Mouse (Mus musculus) left cerebral cortex, adult 2 months (tissue): ENCODE measurements around the gene Gsap. TPM values are rescaled to one million over a fixed set of nuclear protein-coding genes. Genes with fewer than 3 reads are reported as not detected.
"Not testable (repeated sequence)": the region's sequence is repeated elsewhere in the genome, so short reads cannot be mapped to it uniquely, and the experiment has no call there.

ENCODE experiments used
- DNase-seq, 2 experiments: peaks; one replicate each; pipeline ENCODE4 v3.0.0; 2021 to 2022; ENCODE audit warnings: low spot score in 2 of 2, mixed read lengths in 1 of 2; ENCODE audit errors: extremely low spot score in 1 of 2
- H3K27ac ChIP-seq: fragments of 200-600 bp; 2 replicates; pipeline ENCODE4 v1.8.1; 2022
- H3K4me3 ChIP-seq: fragments of 200-600 bp; 2 replicates; pipeline ENCODE4 v1.8.1; 2022
- CTCF ChIP-seq: fragments of 200-600 bp; IDR thresholded peaks from 2 replicates; pipeline ENCODE4 v1.8.1; 2022; ENCODE audit warnings: antibody characterized with exemption, mild to moderate bottlenecking, moderate library complexity
- intact Hi-C: fragments of 180-260 bp; cut with DNase I; formaldehyde crosslinking; loops from one replicate; pipeline ENCODE4 v1.15.1; 2025
- long read RNA-seq, 2 experiments: library from polyadenylated mRNA; stranded (forward); transcript quantifications; one replicate each; pipeline ENCODE4 v2.0.0; 2021; ENCODE audit warnings: borderline mapping rate in 2 of 2
- total RNA-seq, 2 experiments: library from RNA; stranded (reverse); gene quantifications; 2 replicates each; pipeline ENCODE4 v1.2.3; 2021

Gene Gsap
- total RNA-seq = 1 to 10 TPM; 4.6 to 6.4 TPM
- long read RNA-seq, experiment 1, partial matches to known transcripts = 0 of 9 reads
- long read RNA-seq, experiment 1, other reads (novel, unspliced or antisense) = 6 of 9 reads
- long read RNA-seq, experiment 2, partial matches to known transcripts = 2 of 16 reads
- long read RNA-seq, experiment 2, other reads (novel, unspliced or antisense) = 9 of 16 reads

DNA sequence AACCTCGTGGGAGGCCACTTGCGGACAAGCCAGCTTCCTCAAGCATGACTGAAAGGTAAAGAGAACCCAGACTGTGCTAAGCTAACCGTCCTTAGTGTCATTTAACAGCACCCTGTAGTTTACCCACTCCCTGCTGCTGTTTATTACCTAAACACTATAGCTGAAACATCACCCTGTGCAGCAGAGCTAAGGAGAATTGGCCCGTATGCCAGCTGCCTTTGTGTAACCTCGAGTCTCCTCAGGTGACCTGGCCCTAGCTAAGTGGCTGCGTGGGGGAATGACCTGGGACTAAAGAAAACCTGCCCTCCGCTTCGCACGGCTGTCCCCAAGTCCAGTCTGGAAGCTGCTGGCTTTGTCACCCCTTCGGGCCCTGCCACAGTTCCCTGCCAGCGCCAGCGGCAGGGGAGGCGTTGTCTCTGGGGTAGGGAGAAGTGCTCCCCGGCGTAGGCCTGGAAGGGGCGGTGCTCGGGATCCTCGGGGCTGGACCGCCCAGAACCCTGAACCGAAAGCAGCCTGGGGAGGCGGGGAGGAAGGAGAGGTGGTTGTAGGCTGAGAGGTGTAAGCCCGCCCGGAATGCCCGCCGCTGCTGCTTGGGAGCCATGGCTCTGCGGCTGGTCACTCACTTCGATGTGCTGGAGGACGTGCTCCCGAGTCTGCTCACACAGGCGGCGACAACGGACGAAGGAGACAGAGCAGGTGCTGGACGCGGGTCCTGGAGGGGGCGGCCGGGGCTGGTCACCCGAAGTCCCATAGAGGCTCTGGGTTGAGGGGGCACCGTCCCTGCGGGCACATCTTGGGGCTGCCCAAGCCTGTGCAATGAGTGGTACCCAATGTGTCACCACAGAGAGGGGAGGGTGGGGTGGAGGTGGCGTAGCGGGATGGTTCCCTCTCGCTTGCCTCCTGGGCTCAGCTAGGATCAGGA, at the start of gene Gsap:
Gene Gsap (plus strand): TSS at position 492 of the 922 bp plus-strand sequence.
- intact Hi-C loops = no loop called here
- peak within 1 kb of the TSS; percentile 60 for H3K4me3 ChIP-seq
- no peak for TF ChIP-seq CTCF
- no peak within 1 kb of the TSS; the same call in 1 of the 2 replicates for H3K27ac ChIP-seq
- DNase-seq = peak; percentile 60 to 61

DNA sequence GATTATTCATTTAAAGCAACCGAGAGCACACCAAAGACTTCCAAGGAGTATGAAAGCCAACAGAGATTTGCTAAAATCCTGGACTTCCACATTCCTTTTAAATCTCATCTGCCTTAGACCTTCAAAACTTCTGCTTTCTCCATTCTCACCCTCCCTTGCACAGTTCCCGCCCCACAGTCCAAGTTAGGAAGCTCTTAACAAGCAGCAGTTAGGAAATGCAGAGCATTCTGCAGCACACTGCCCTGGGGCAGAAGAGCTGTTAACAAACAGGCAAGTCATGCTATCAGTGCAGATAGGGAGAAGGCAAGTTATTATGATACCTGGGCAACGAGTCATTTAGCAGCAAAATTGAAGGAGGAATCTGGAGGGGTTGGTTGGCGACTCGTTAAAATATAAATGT, 49.5 kb upstream of the Gsap start:
- intact Hi-C loops = loop anchor here (5.0 kb wide), 1 partner anchor 124 kb away; no protein-coding TSS in a partner anchor
- H3K4me3 ChIP-seq = no peak overlapping the region
- H3K27ac ChIP-seq = no peak overlapping the region
- DNase-seq = no peak
- TF ChIP-seq CTCF = no peak

DNA sequence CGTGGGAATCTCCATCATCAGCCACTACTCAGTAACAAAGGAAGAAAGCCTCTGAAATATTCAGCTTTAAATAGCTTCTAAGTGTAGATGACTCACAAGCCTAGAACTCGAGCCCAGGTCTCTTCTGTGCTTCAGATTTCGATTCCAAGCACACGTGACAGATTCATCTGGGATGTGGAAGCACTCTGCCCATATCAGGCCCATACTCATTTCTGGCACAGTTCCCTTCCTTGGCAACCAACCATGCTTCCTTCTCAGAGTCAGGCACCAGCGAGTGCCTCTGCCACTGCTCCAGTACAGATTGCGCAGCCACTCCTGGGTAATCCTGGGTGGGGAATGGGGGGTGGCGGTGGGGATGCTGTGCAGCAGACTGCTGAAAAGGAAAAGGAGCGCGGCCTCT, 46.5 kb upstream of the Gsap start:
- peak; percentile 62 to 66 for DNase-seq

GRCm38 (mm10) chr5:21141133-21141551, 44.9 kb upstream of the Gsap start:
- H3K27ac ChIP-seq, DNase-seq, H3K4me3 ChIP-seq, intact Hi-C loops: not testable (repeated sequence)
- peak; percentile 33 for TF ChIP-seq CTCF

More for the DNA sequence above, 46.5 kb upstream of the Gsap start:
- TF ChIP-seq CTCF = no peak
- Histone ChIP-seq H3K4me3 (no peak overlapping the region), H3K27ac (no peak overlapping the region)
- intact Hi-C loops = loop anchor here (2.0 to 5.0 kb wide), 2 partner anchors 85 to 127 kb away; partner anchors contain the start of gene Ptpn12

- no peak overlapping the region for H3K27ac ChIP-seq
- DNase-seq = no peak
- no peak overlapping the region for H3K4me3 ChIP-seq
- no peak for TF ChIP-seq CTCF
- intact Hi-C loops = no loop called here
Measured at GRCm38 (mm10) chr5:21141626-21142025, 44.4 kb upstream of the Gsap start.

GRCm38 (mm10) chr5:21143032-21143431, 43.0 kb upstream of the Gsap start:
- TF ChIP-seq CTCF = no peak
- no peak for DNase-seq
- Histone ChIP-seq H3K4me3 (no peak overlapping the region), H3K27ac (no peak overlapping the region)
- intact Hi-C loops = no loop called here

- DNase-seq = no peak
- no peak for TF ChIP-seq CTCF
- no peak overlapping the region for H3K4me3 ChIP-seq
- H3K27ac ChIP-seq = no peak overlapping the region
- intact Hi-C loops = no loop called here
Measured at GRCm38 (mm10) chr5:21144506-21145169, 41.4 kb upstream of the Gsap start.

GRCm38 (mm10) chr5:21148358-21148757, 37.7 kb upstream of the Gsap start:
- Histone ChIP-seq H3K4me3 (no peak overlapping the region), H3K27ac (no peak overlapping the region)
- intact Hi-C loops = no loop called here
- no peak for TF ChIP-seq CTCF
- DNase-seq = no peak

GRCm38 (mm10) chr5:21153672-21154071, 32.4 kb upstream of the Gsap start:
- no peak; the same call in 1 of the 2 replicates for TF ChIP-seq CTCF
- intact Hi-C loops = no loop called here
- Histone ChIP-seq H3K27ac (no peak overlapping the region), H3K4me3 (no peak overlapping the region)
- DNase-seq = no peak

GRCm38 (mm10) chr5:21156770-21157169, 29.3 kb upstream of the Gsap start:
- intact Hi-C loops = no loop called here
- Histone ChIP-seq H3K27ac (no peak overlapping the region), H3K4me3 (no peak overlapping the region)
- DNase-seq = no peak
- no peak for TF ChIP-seq CTCF

DNA sequence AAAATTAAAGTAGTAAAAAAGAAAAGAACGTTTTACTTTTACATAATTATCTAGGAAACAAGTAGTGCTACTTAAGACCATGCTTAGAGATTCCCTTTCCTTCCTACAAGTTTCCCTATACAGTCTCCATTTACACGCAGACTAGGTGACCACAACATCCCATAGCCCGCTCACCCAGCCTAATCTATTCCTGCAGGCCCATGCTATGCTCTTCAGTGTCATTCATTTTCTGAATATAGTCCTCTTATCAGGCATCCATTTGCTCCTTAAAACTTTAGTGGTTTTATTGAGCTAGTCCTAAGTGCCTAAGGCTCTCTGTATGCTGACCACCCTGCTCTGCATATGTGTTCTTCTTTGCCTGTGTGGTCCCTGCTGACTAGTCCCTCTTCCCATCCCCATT, 26.5 kb upstream of the Gsap start:
- no peak for DNase-seq
- Histone ChIP-seq H3K27ac (no peak overlapping the region), H3K4me3 (no peak overlapping the region)
- intact Hi-C loops = no loop called here
- TF ChIP-seq CTCF = no peak

GRCm38 (mm10) chr5:21160781-21161180, 25.3 kb upstream of the Gsap start:
- Histone ChIP-seq H3K4me3 (no peak overlapping the region), H3K27ac (no peak overlapping the region)
- DNase-seq = no peak
- no peak for TF ChIP-seq CTCF
- intact Hi-C loops = no loop called here
